Mouse (Mus musculus): ENCODE results near the gene Plcd4. TPM values are rescaled to one million over a fixed set of nuclear protein-coding genes. Genes with fewer than 3 reads are reported as not detected.
"Not testable (repeated sequence)": the region's sequence is repeated elsewhere in the genome, so short reads cannot be mapped to it uniquely, and the experiment has no call there.

Plcd4 gene
- 0.39 and 0.69 TPM in 2 replicates for polyA plus RNA-seq (2014; fragmentation: Nextera tagmentation; extraction: Ambion mirVana)

- DNase-seq (ENCODE audit: low spot score) (no peak), ATAC-seq (replicated peaks; ENCODE audit: low FRiP score, low TSS enrichment, low read depth) (no peak)
- WGBS: 6% methylated on average over 6 of the region's 6 CpGs
- Histone ChIP-seq H3K27me3 (replicated peaks; ENCODE audit: control insufficient read depth, insufficient read depth, low read length) (no peaks in the 10 kb centered on the region), H3K9ac (ENCODE audit: low read length) (no peak within 1 kb of the TSS), H3K9me3 (ENCODE audit: control insufficient read depth, low read length) (no peaks in the 10 kb centered on the region), H3K36me3 (ENCODE audit: control insufficient read depth, insufficient read depth, low read length) (no peaks in the 10 kb centered on the region), H3K4me3 (ENCODE audit: low read depth, low read length) (no peak within 1 kb of the TSS), H3K27ac (ENCODE audit: low read depth) (no peak within 1 kb of the TSS), H3K4me1 (replicated peaks; ENCODE audit: control insufficient read depth, insufficient read depth, low read length) (no peaks in the 10 kb centered on the region), H3K4me2 (ENCODE audit: low read length) (no peak within 1 kb of the TSS)
Measured at GRCm38 (mm10) chr1:74542451-74542961, at the start of gene Plcd4. Gene Plcd4 (plus strand): TSS chr1:74542888.

GRCm38 (mm10) chr1:74501106-74501505, 41.6 kb upstream of the Plcd4 start:
- H3K36me3 ChIP-seq (ENCODE audit: control insufficient read depth, insufficient read depth, low read length): peaks cover 18% of the 10 kb centered on the region; the same call in 1 of the 2 replicates
- ATAC-seq (replicated peaks; ENCODE audit: low FRiP score, low TSS enrichment, low read depth): no peak
- H3K27ac ChIP-seq (ENCODE audit: low read depth): no peak overlapping the region

DNA sequence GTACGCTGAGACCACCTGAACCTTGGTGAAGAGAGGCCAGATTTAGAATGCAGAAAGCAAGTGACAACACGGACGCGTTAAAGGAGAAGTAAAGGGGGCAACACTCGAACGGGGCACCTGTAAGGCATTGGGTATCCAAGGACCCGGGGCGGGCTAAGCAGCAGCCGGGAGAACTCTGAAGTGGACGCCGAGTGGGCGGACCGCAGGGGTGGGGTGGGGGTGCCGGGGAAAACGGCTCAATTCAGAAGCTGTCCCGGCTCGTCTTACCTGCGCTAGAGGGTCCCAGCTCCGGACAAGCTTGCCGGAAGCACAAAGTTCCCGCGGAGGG, 37.3 kb upstream of the Plcd4 start:
- Histone ChIP-seq H3K27ac (ENCODE audit: low read depth) (peak overlapping the region; percentile 68; the same call in 1 of the 2 replicates), H3K4me1 (replicated peaks; ENCODE audit: control insufficient read depth, insufficient read depth, low read length) (peaks cover 23% of the 10 kb centered on the region), H3K4me2 (ENCODE audit: low read length) (peak overlapping the region; percentile 88), H3K27me3 (replicated peaks; ENCODE audit: control insufficient read depth, insufficient read depth, low read length) (no peaks in the 10 kb centered on the region), H3K9me3 (ENCODE audit: control insufficient read depth, low read length) (no peaks in the 10 kb centered on the region), H3K9ac (ENCODE audit: low read length) (peak overlapping the region; percentile 58), H3K36me3 (ENCODE audit: control insufficient read depth, insufficient read depth, low read length) (0 out of 2 replicates have a peak, but pooled peaks cover 8% of the 10 kb centered on the region), H3K4me3 (ENCODE audit: low read depth, low read length) (peak overlapping the region; percentile 79)
- no peak; the same call in 1 of the 2 replicates for ATAC-seq (replicated peaks; ENCODE audit: low FRiP score, low TSS enrichment, low read depth)
- WGBS: under 1% methylated on average over 22 of the region's 22 CpGs
- no peak for DNase-seq (ENCODE audit: low spot score)

More at GRCm38 (mm10) chr1:74501106-74501505, 41.6 kb upstream of the Plcd4 start:
- Histone ChIP-seq H3K27me3 (replicated peaks; ENCODE audit: control insufficient read depth, insufficient read depth, low read length) (no peaks in the 10 kb centered on the region), H3K9me3 (ENCODE audit: control insufficient read depth, low read length) (no peaks in the 10 kb centered on the region), H3K4me1 (replicated peaks; ENCODE audit: control insufficient read depth, insufficient read depth, low read length) (peaks cover 6% of the 10 kb centered on the region), H3K4me2 (ENCODE audit: low read length) (no peak overlapping the region), H3K9ac (ENCODE audit: low read length) (no peak overlapping the region), H3K4me3 (ENCODE audit: low read depth, low read length) (no peak overlapping the region)
- WGBS: 75% methylated on average over 1 of the region's 1 CpGs
- no peak for DNase-seq (ENCODE audit: low spot score)

GRCm38 (mm10) chr1:74505721-74506464, 36.8 kb upstream of the Plcd4 start, which contains the start of gene Cnot9:
Gene Cnot9 (plus strand): TSS chr1:74506058.
- DNase-seq (ENCODE audit: low spot score) (peak; percentile 100), ATAC-seq (replicated peaks; ENCODE audit: low FRiP score, low TSS enrichment, low read depth) (peak; percentile 98)
- no peaks in the 10 kb centered on the region for H3K27me3 ChIP-seq (replicated peaks; ENCODE audit: control insufficient read depth, insufficient read depth, low read length)
- no peaks in the 10 kb centered on the region for H3K9me3 ChIP-seq (ENCODE audit: control insufficient read depth, low read length)
- WGBS: under 1% methylated on average over 64 of the region's 64 CpGs
- H3K36me3 ChIP-seq (ENCODE audit: control insufficient read depth, insufficient read depth, low read length): 0 out of 2 replicates have a peak, but pooled peaks cover 8% of the 10 kb centered on the region
- H3K4me1 ChIP-seq (replicated peaks; ENCODE audit: control insufficient read depth, insufficient read depth, low read length): peaks cover 23% of the 10 kb centered on the region
- peak within 1 kb of the TSS; percentile 88 for H3K4me2 ChIP-seq (ENCODE audit: low read length)
- peak within 1 kb of the TSS; percentile 79 for H3K4me3 ChIP-seq (ENCODE audit: low read depth, low read length)
- peak within 1 kb of the TSS; percentile 88 for H3K9ac ChIP-seq (ENCODE audit: low read length)
- peak within 1 kb of the TSS; percentile 85 for H3K27ac ChIP-seq (ENCODE audit: low read depth)

DNA sequence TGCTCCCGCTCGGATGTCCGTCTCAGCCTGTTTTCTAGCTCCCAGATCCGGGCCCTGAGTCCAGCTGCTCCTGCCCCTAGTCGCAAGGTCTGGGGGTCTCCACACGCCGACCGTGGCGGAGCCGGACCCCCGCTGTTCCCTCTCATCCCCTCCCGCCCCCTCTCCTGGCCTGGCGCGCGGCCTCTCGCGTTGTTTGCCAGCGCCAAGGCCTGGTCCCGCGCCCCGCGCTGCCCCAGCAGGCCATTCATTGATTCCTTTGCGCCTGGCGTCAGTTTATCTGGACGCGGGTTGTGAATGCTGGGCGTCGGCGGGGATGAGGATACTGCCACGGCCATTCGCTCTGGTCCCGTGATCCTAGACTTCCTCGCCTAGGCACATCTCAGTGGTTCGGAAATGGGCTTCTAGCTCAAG, 36.2 kb upstream of the Plcd4 start:
- Histone ChIP-seq H3K36me3 (ENCODE audit: control insufficient read depth, insufficient read depth, low read length) (0 out of 2 replicates have a peak, but pooled peaks cover 8% of the 10 kb centered on the region), H3K9ac (ENCODE audit: low read length) (peak overlapping the region; percentile 88), H3K4me1 (replicated peaks; ENCODE audit: control insufficient read depth, insufficient read depth, low read length) (peaks cover 23% of the 10 kb centered on the region), H3K9me3 (ENCODE audit: control insufficient read depth, low read length) (no peaks in the 10 kb centered on the region), H3K27ac (ENCODE audit: low read depth) (peak overlapping the region; percentile 85), H3K4me2 (ENCODE audit: low read length) (peak overlapping the region; percentile 59), H3K27me3 (replicated peaks; ENCODE audit: control insufficient read depth, insufficient read depth, low read length) (no peaks in the 10 kb centered on the region), H3K4me3 (ENCODE audit: low read depth, low read length) (peak overlapping the region; percentile 79)
- DNase-seq (ENCODE audit: low spot score): peak; percentile 89
- no peak for ATAC-seq (replicated peaks; ENCODE audit: low FRiP score, low TSS enrichment, low read depth)
- WGBS: under 1% methylated on average over 34 of the region's 34 CpGs

- Histone ChIP-seq H3K36me3 (ENCODE audit: control insufficient read depth, insufficient read depth, low read length) (0 out of 2 replicates have a peak, but pooled peaks cover 14% of the 10 kb centered on the region), H3K4me2 (ENCODE audit: low read length) (peak overlapping the region; percentile 59), H3K4me1 (replicated peaks; ENCODE audit: control insufficient read depth, insufficient read depth, low read length) (peaks cover 23% of the 10 kb centered on the region), H3K4me3 (ENCODE audit: low read depth, low read length) (no peak overlapping the region), H3K9ac (ENCODE audit: low read length) (peak overlapping the region; percentile 88; the same call in 1 of the 2 replicates), H3K9me3 (ENCODE audit: control insufficient read depth, low read length) (no peaks in the 10 kb centered on the region), H3K27ac (ENCODE audit: low read depth) (no peak overlapping the region), H3K27me3 (replicated peaks; ENCODE audit: control insufficient read depth, insufficient read depth, low read length) (no peaks in the 10 kb centered on the region)
- DNase-seq (ENCODE audit: low spot score): no peak
- WGBS: 95% methylated on average over 2 of the region's 2 CpGs
- ATAC-seq (replicated peaks; ENCODE audit: low FRiP score, low TSS enrichment, low read depth): no peak
Measured at GRCm38 (mm10) chr1:74507780-74508179, 34.9 kb upstream of the Plcd4 start.

DNA sequence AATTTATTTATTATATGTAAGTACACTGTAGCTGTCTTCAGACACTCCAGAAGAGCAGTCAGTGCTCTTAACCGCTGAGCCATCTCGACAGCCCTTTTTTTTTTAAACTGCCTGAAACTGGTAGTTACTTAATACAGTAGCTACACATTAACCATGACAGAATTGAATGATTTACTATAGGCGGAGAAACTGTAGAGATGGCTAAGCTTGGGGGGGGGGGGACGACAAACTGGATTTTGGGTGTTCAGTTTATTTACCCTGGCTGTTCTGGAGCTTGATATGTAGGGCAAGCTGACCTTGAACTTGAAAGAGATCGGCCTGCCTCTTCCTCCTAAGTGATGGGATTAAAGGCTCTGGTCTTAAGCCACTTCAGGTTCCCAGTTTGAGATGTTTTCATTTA, 31.4 kb upstream of the Plcd4 start:
- ATAC-seq (replicated peaks; ENCODE audit: low FRiP score, low TSS enrichment, low read depth): no peak
- H3K4me2 ChIP-seq (ENCODE audit: low read length): no peak overlapping the region
- H3K4me3 ChIP-seq (ENCODE audit: low read depth, low read length): no peak overlapping the region
- H3K27me3 ChIP-seq (replicated peaks; ENCODE audit: control insufficient read depth, insufficient read depth, low read length): no peaks in the 10 kb centered on the region
- H3K27ac ChIP-seq (ENCODE audit: low read depth): no peak overlapping the region
- H3K4me1 ChIP-seq (replicated peaks; ENCODE audit: control insufficient read depth, insufficient read depth, low read length): peaks cover 17% of the 10 kb centered on the region
- no peaks in the 10 kb centered on the region for H3K9me3 ChIP-seq (ENCODE audit: control insufficient read depth, low read length)
- no peak for DNase-seq (ENCODE audit: low spot score)
- WGBS: 95% methylated on average over 5 of the region's 5 CpGs
- H3K9ac ChIP-seq (ENCODE audit: low read length): no peak overlapping the region
- H3K36me3 ChIP-seq (ENCODE audit: control insufficient read depth, insufficient read depth, low read length): peaks cover 21% of the 10 kb centered on the region; the same call in 1 of the 2 replicates

DNA sequence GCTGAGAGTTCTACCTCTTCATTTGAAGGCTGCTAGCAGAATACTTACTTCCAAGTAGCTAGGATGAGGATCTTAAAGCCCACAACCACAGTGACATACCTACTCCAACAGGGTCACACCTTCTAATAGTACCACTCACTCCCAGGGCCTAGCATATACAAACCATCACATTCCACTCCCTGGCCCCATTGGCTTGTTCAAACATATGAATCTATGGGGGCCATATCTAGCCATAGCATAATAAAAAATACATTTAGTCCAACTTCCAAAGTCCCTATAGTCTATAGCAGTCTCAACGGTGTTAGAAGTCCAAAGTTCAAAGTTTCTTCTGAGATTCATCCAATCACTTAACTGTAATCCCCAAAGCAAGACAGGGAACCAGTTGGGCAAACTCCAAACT, 29.7 kb upstream of the Plcd4 start:
- H3K36me3 ChIP-seq (ENCODE audit: control insufficient read depth, insufficient read depth, low read length): peaks cover 32% of the 10 kb centered on the region
- H3K27me3 ChIP-seq (replicated peaks; ENCODE audit: control insufficient read depth, insufficient read depth, low read length); H3K27ac ChIP-seq (ENCODE audit: low read depth); H3K4me3 ChIP-seq (ENCODE audit: low read depth, low read length); H3K4me2 ChIP-seq (ENCODE audit: low read length); H3K9ac ChIP-seq (ENCODE audit: low read length); DNase-seq (ENCODE audit: low spot score); ATAC-seq (replicated peaks; ENCODE audit: low FRiP score, low TSS enrichment, low read depth); H3K4me1 ChIP-seq (replicated peaks; ENCODE audit: control insufficient read depth, insufficient read depth, low read length); H3K9me3 ChIP-seq (ENCODE audit: control insufficient read depth, low read length): not testable (repeated sequence)
- WGBS: 85% methylated on average over 1 of the region's 1 CpGs
